Mouse (Mus musculus) right cerebral cortex, adult 18-20 months (tissue): ENCODE data around the gene Gm10985.

Source experiments
- DNase-seq: peaks from one replicate; pipeline ENCODE4 v3.0.0; 2022; ENCODE audit warnings: mixed read lengths

The Gm10985 gene

GRCm38 (mm10) chr3:53844786-53845185, at the start of gene Gm10985:
Gene Gm10985 (plus strand): TSS chr3:53845086.
- DNase-seq = no peak

GRCm38 (mm10) chr3:53796933-53797332, 48.0 kb upstream of the Gm10985 start:
- no peak for DNase-seq

GRCm38 (mm10) chr3:53799671-53800070, 45.2 kb upstream of the Gm10985 start:
- DNase-seq = no peak

GRCm38 (mm10) chr3:53813421-53813977, 31.4 kb upstream of the Gm10985 start:
- no peak for DNase-seq

- no peak for DNase-seq
These were observed 10.6 kb upstream of the Gm10985 start for GRCm38 (mm10) chr3:53834238-53834637.

- no peak for DNase-seq
These were observed 1.5 kb downstream of the Gm10985 start for GRCm38 (mm10) chr3:53846206-53846928.

GRCm38 (mm10) chr3:53847726-53848125, 2.8 kb downstream of the Gm10985 start:
- DNase-seq = no peak

- DNase-seq = no peak
These were observed 3.4 kb downstream of the Gm10985 start for GRCm38 (mm10) chr3:53848262-53848661.

- DNase-seq = no peak
These were observed 9.4 kb downstream of the Gm10985 start for GRCm38 (mm10) chr3:53854261-53854660.

GRCm38 (mm10) chr3:53854831-53855230, 9.9 kb downstream of the Gm10985 start:
- DNase-seq = no peak

- DNase-seq = peak; percentile 97
These were observed 18.7 kb downstream of the Gm10985 start, which contains the start of gene Ufm1 for GRCm38 (mm10) chr3:53863383-53864220. Gene Ufm1 (minus strand): TSS chr3:53863830.

- DNase-seq = no peak
These were observed 23.3 kb downstream of the Gm10985 start for GRCm38 (mm10) chr3:53868212-53868611.

- no peak for DNase-seq
These were observed 24.4 kb downstream of the Gm10985 start for GRCm38 (mm10) chr3:53869263-53869662.

- DNase-seq = no peak
These were observed 25.6 kb downstream of the Gm10985 start for GRCm38 (mm10) chr3:53870482-53870881.

GRCm38 (mm10) chr3:53871596-53871995, 26.7 kb downstream of the Gm10985 start:
- DNase-seq = no peak

- DNase-seq = peak; percentile 81
These were observed 46.0 kb downstream of the Gm10985 start for GRCm38 (mm10) chr3:53890619-53891540.
